Mouse (Mus musculus) G1E-ER4 (cell line): ENCODE data around the gene Nme3. TPM values are rescaled to one million over a fixed set of nuclear protein-coding genes. Genes with fewer than 3 reads are reported as not detected.

ENCODE experiments used
- GATA1 ChIP-seq: IDR thresholded peaks from one replicate; pipeline ENCODE4 v1.8.0; 2012; ENCODE audit warnings: low read length, inconsistent platforms
- polyA plus RNA-seq: library from polyadenylated mRNA; stranded (reverse); fragments of >175 nt; gene quantifications from 2 replicates; pipeline ENCODE4 v1.2.3, GENCODE M21; 2012

The Nme3 gene
- 30.3 and 35.4 TPM in 2 replicates for polyA plus RNA-seq

GRCm38 (mm10) chr17:24896241-24896992 lies at the start of gene Nme3:
Gene Nme3 (plus strand): TSS chr17:24896500.
- TF ChIP-seq GATA1: no peak

GRCm38 (mm10) chr17:24847386-24847785 lies 48.9 kb upstream of the Nme3 start:
- no peak for TF ChIP-seq GATA1

GRCm38 (mm10) chr17:24848600-24849031 lies 47.7 kb upstream of the Nme3 start:
- no peak for TF ChIP-seq GATA1

- TF ChIP-seq GATA1: no peak
Measured at GRCm38 (mm10) chr17:24849733-24850064, 46.6 kb upstream of the Nme3 start.

DNA sequence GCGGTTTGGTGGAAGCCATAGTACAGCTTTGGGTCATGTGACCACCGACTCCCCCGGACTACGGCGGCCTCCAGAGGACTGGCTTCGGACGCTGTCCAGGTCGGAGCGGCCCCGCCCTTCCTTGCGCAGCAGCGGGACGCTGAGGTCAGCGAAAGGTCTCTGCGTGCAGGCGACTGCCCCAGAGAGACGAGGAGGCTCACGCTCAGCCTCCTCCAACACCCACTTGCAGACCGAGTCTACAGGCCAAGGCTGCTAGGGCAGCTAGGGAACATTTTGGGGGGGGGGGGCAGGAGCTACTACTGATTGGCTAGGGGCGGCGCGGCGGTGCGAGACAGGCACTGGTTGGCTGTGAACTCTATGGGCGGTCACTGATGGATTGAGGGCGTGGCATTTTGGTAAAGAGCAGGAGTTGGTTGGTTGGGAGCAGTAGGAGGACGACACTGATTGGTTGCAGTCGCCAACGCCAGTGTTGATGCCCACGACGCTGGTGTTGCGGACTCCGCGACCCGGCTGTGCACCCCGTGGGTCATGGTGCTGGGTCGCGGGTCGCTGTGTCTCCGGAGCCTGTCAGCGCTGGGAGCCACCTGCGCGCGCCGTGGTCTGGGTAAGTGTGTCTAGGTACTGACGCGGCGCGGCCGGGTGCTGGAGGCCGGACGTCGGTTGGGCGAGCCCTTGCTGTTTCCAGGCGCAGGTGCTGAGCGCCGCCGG lies 46.1 kb upstream of the Nme3 start, which contains the start of gene Fahd1:
TSS of gene Fahd1 (minus strand) at position 300 of the 708 bp plus-strand sequence.
- no peak for TF ChIP-seq GATA1

GRCm38 (mm10) chr17:24850773-24851127 lies 45.5 kb upstream of the Nme3 start:
- no peak for TF ChIP-seq GATA1

GRCm38 (mm10) chr17:24851381-24852125 lies 44.7 kb upstream of the Nme3 start:
- TF ChIP-seq GATA1: no peak

DNA sequence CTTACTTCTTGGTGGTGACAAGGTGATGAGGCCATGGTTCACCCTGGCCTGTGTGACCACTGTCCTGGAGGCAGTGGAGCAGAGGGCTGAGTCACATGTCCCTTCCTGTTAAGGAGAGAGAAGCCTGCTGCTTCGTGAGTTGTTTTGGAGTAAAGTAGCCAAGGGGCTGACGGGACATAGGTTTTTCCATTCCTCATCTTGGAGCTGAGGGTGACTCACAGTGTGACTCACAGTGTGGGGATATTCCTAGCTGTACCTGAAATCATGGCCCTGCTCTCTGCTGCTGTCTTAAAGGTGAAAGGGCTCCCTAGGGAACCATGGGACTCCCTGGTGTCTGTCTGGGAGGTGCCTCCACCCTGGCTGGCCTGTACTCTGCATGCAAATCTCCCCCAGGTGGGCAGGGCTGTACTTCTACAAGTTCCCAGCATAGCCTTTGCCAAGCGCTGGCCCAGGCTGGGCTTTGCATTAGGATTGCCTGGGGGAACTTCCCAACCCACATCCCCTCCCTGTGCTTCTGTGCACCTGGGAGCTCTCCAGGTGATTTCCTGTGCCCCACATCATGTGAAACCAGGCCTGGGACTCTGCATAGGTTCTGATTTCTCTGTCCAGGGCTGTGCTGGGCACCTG lies 40.3 kb upstream of the Nme3 start:
- no peak for TF ChIP-seq GATA1

DNA sequence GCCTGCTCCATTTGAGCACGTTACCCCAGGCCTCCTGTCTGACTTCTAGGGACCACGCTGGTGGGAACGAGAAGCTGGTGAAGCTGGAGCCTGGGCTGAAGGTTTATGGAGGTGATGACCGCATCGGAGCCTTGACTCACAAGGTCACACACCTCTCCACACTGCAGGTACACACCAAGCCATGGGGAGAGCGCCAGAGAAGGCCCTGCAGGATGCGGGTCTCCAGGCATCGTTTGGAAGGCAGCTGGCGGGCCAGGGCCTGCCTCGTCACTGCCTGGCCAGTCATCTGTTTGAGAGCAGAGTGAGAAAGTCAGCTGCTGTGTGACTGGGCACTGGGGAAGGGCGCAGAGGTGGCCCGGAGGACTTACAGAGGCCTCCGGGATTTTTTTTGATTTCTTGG lies 39.7 kb upstream of the Nme3 start:
- no peak for TF ChIP-seq GATA1

DNA sequence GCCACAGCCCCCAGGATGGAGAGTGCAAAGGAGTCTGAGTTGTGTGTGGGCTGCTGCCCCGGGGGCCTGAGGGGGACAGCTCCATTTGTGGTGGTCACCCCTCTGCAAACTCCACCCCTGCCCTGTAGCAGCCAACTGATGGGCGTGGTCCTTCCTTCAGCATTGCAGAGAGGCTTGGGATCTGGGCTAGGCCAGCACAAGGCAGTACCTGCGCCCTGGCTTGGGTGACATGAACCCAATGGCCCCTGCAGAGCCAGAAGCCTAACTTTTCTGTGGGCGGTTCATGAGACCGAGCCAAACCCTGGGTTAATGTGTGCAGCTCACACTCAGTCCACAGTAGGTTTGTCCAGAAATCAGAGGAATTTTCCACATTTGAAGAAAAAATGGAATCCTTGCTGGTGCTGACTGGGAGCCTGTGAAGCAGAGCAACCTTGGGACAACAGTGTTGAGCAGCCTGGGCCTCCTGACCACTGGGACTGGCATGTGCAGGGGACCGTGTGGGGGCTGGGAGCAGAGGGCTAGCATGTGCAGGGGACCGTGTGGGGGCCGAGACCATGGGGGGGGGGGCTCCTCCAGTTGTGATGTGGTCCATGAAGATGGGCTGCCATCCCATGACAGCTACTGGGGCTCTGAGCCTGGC lies 38.3 kb upstream of the Nme3 start:
- TF ChIP-seq GATA1: no peak

GRCm38 (mm10) chr17:24858967-24859366 lies 37.3 kb upstream of the Nme3 start:
- peak; percentile 56 for TF ChIP-seq GATA1

DNA sequence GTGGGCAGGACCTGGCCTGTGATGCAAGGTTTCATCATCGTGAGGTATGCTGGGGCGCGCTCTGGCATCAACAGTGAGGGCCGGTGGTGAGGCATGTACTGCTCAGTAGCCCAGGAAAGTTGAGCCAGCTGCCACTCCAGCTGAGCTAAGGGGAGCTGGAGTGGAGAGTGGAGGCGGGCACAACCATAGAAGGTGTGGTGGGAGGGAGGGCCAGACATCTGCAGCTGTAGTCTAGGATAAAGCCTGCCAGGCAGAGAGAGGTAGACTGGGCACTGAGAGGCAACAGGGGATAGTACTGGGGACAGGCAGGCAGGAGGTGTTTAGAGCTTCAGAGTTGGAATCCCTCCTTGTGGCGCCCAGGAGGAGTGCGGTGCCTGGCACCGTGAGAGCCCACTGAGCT lies 36.2 kb upstream of the Nme3 start:
- TF ChIP-seq GATA1: no peak

- no peak for TF ChIP-seq GATA1
Measured at GRCm38 (mm10) chr17:24861785-24862184, 34.5 kb upstream of the Nme3 start.

DNA sequence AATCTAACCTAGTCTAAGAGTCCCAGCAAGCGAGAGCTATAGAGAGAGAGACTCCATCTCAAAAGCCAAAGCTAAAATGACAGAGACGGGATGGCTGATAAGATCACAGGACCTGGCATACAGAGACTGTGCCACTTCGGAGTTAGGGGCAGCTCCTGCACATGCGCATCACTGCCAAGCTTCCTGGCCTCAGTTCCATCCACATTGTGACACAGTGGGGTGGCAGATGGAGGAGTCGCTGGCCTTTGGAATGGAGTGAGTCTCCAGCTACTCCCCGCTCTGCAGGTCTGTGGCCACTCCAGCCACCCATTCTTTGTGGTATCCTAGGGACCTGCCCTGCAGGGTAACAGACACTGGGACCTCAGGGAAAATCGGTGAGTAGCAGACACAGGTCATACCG lies 30.5 kb upstream of the Nme3 start, which contains the start of gene Igfals:
TSS of gene Igfals (plus strand) at position 222 of the 400 bp plus-strand sequence.
- no peak for TF ChIP-seq GATA1

DNA sequence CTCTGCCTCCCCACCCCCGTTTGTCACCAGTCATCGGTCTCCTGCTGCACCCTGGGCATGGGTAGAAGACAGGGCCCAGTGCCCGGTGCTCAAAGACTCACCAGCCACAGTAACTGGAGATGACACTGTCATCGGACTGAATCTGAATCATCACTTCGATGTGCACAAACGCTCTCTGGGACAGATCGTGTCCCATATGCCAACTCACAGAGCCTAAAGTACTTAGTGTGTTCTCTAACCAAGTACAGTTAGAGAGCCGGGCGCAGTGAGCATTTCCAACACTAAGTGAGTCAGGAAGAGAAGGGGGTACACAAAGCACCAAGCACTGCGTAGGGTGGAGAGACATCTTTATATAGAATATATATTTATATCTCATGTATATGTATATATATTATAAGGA lies 28.4 kb upstream of the Nme3 start:
- no peak for TF ChIP-seq GATA1
